Mouse (Mus musculus) urinary bladder, postnatal 14 days (tissue): ENCODE data around the gene Sept9.

Experiments used
- DNase-seq: peaks from one replicate; pipeline ENCODE4 v3.0.0; 2021; ENCODE audit warnings: low spot score

The Sept9 gene

GRCm38 (mm10) chr11:117374288-117374687 is 174.8 kb downstream of the Sept9 start:
- DNase-seq, result no peak

- DNase-seq, result no peak
These were observed 180.3 kb downstream of the Sept9 start for GRCm38 (mm10) chr11:117379774-117380173.

GRCm38 (mm10) chr11:117384235-117384634 is 184.8 kb downstream of the Sept9 start:
- DNase-seq, result no peak

- DNase-seq, result peak; percentile 89
These were observed 185.4 kb downstream of the Sept9 start for GRCm38 (mm10) chr11:117384897-117385296.

- DNase-seq, result no peak
These were observed 186.1 kb downstream of the Sept9 start for GRCm38 (mm10) chr11:117385331-117386103.

- no peak for DNase-seq
These were observed 187.8 kb downstream of the Sept9 start for GRCm38 (mm10) chr11:117387241-117387640.

GRCm38 (mm10) chr11:117390001-117390402 is 190.5 kb downstream of the Sept9 start:
- DNase-seq, result peak; percentile 44

- no peak for DNase-seq
These were observed 191.5 kb downstream of the Sept9 start for GRCm38 (mm10) chr11:117390774-117391534.

GRCm38 (mm10) chr11:117392251-117392650 is 192.8 kb downstream of the Sept9 start:
- no peak for DNase-seq

- DNase-seq, result no peak
These were observed 194.3 kb downstream of the Sept9 start for GRCm38 (mm10) chr11:117393715-117394114.

- no peak for DNase-seq
These were observed 195.0 kb downstream of the Sept9 start for GRCm38 (mm10) chr11:117394230-117395137.

- DNase-seq, result no peak
These were observed 195.8 kb downstream of the Sept9 start for GRCm38 (mm10) chr11:117395228-117395627.

GRCm38 (mm10) chr11:117396929-117397328 is 197.5 kb downstream of the Sept9 start:
- no peak for DNase-seq

- DNase-seq, result no peak
These were observed 198.3 kb downstream of the Sept9 start for GRCm38 (mm10) chr11:117397755-117398154.

GRCm38 (mm10) chr11:117398191-117398590 is 198.7 kb downstream of the Sept9 start:
- no peak for DNase-seq

- DNase-seq, result no peak
These were observed 202.3 kb downstream of the Sept9 start for GRCm38 (mm10) chr11:117401583-117402367.

- DNase-seq, result no peak
These were observed 203.1 kb downstream of the Sept9 start for GRCm38 (mm10) chr11:117402550-117402949.

- no peak for DNase-seq
These were observed 203.6 kb downstream of the Sept9 start for GRCm38 (mm10) chr11:117403073-117403472.

GRCm38 (mm10) chr11:117403781-117404180 is 204.3 kb downstream of the Sept9 start:
- DNase-seq, result no peak

- DNase-seq, result no peak
These were observed 207.2 kb downstream of the Sept9 start for GRCm38 (mm10) chr11:117406711-117407110.

GRCm38 (mm10) chr11:117407196-117407595 is 207.7 kb downstream of the Sept9 start:
- DNase-seq, result no peak
